Mouse (Mus musculus): ENCODE measurements around the gene Chst11. TPM values are rescaled to one million over a fixed set of nuclear protein-coding genes. Genes with fewer than 3 reads are reported as not detected.

Gene Chst11
- polyA plus RNA-seq, 1 experiment from 2014 or later = 1.5 TPM

- Histone ChIP-seq H3K36me3 (no peaks in the 10 kb centered on the region), H3K4me1 (peaks cover 52% of the 10 kb centered on the region), H3K27me3 (ENCODE audit: low read depth, poor library complexity, severe bottlenecking) (no peaks in the 10 kb centered on the region), H3K4me3 (no peak overlapping the region), H3K9me3 (replicated peaks) (no peaks in the 10 kb centered on the region), H3K27ac (no peak overlapping the region)
- 91% methylated on average over 9 of the region's 9 CpGs for WGBS
- DNase-seq (ENCODE audit: low spot score) = no peak
Measured at GRCm38 (mm10) chr10:83164901-83165435, 179.7 kb downstream of the Chst11 start.

DNA sequence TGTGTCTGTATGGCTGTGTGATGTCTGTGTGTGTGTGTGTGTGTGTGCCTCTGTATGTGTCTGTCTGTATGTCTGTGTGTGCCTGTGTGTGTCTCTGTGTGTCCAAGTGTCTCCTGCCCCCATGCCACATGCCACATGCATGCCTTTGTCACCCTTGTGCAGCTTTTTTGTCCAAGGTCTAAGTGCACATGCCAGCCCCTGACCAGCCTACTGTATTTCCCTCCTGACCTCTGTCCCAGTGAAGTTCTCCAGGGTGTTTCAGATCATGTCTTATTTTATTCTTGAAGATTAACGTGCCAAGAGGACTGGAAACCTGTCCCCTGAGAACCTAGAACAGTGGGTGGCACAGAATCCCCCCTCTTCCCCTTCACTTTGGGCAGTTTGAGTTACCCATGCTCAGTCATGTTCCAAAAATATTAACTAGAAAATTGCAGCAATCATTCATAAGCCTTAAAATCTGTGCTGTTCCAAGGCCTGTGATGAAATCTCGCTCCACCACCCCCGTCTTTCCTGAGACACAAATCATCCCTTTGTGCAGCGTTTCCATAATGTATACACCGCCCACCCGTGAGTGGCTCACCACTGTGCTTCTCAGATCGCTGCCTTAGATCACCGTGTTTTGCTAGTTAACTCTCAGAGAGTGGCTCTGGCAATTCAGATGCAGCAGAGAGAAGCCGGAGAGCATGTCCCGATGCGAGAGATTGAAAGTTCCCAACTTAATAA is 180.4 kb downstream of the Chst11 start:
- no peak overlapping the region for H3K4me3 ChIP-seq
- no peak for DNase-seq (ENCODE audit: low spot score)
- H3K9me3 ChIP-seq (replicated peaks) = no peaks in the 10 kb centered on the region
- H3K27me3 ChIP-seq (ENCODE audit: low read depth, poor library complexity, severe bottlenecking) = no peaks in the 10 kb centered on the region
- no peaks in the 10 kb centered on the region for H3K36me3 ChIP-seq
- 88% methylated on average over 11 of the region's 11 CpGs for WGBS
- H3K27ac ChIP-seq = no peak overlapping the region
- H3K4me1 ChIP-seq = peaks cover 53% of the 10 kb centered on the region

- Histone ChIP-seq H3K4me3 (no peak overlapping the region), H3K27ac (no peak overlapping the region), H3K9me3 (replicated peaks) (no peaks in the 10 kb centered on the region), H3K36me3 (no peaks in the 10 kb centered on the region), H3K4me1 (peaks cover 57% of the 10 kb centered on the region), H3K27me3 (ENCODE audit: low read depth, poor library complexity, severe bottlenecking) (no peaks in the 10 kb centered on the region)
- 86% methylated on average over 9 of the region's 9 CpGs for WGBS
- no peak for DNase-seq (ENCODE audit: low spot score)
Measured at GRCm38 (mm10) chr10:83166272-83166671, 181.0 kb downstream of the Chst11 start.

DNA sequence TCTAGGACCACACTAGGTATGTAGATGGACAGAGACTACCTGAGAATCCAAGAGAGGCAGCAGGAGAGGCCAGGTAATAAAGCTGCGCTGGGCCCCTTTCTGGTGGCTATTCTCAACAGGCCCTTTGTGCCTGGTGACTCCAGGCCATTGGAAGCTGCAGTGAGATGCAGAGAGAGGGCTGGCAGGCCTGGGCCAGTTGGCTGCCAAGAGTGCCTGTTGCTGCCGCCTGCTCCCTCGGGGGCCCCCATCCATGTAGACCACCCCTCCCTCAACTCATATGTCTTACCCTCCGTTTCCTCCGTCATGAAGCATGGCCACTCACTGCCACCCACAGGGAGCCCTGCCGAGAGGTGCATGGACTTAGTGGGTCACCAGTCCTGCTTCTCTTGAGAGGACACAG is 182.2 kb downstream of the Chst11 start:
- Histone ChIP-seq H3K27ac (0 out of 2 replicates have a peak overlapping the region, but pooled peaks have one; percentile 11), H3K36me3 (no peaks in the 10 kb centered on the region), H3K27me3 (ENCODE audit: low read depth, poor library complexity, severe bottlenecking) (no peaks in the 10 kb centered on the region), H3K4me1 (peaks cover 45% of the 10 kb centered on the region), H3K4me3 (no peak overlapping the region), H3K9me3 (replicated peaks) (no peaks in the 10 kb centered on the region)
- no peak for DNase-seq (ENCODE audit: low spot score)
- WGBS = 93% methylated on average over 6 of the region's 6 CpGs

- Histone ChIP-seq H3K4me1 (peaks cover 36% of the 10 kb centered on the region), H3K9me3 (replicated peaks) (no peaks in the 10 kb centered on the region), H3K36me3 (no peaks in the 10 kb centered on the region), H3K27ac (no peak overlapping the region), H3K27me3 (ENCODE audit: low read depth, poor library complexity, severe bottlenecking) (no peaks in the 10 kb centered on the region), H3K4me3 (no peak overlapping the region)
- WGBS = 89% methylated on average over 11 of the region's 11 CpGs
- DNase-seq (ENCODE audit: low spot score) = no peak
Measured at GRCm38 (mm10) chr10:83168303-83169056, 183.2 kb downstream of the Chst11 start.

DNA sequence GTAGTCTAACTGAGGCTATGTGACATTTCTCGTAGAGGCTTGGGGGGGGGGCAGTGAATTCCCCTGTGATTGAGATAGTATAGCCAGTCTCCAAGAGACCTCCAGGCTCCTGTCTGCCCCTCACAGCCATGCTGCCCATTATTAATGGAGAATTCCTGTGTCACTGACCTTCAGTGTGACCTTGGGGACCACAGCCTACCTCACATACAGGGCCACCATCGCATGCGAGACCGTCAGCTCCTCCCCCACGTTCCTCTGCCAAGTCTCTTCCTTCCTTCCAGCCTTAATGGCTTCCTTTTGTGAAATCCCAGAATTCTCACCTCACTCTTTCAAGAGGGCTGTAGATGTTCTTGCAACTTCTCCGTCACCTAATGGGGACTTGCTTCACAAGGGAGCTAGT is 184.3 kb downstream of the Chst11 start:
- no peak for DNase-seq (ENCODE audit: low spot score)
- H3K4me3 ChIP-seq = no peak overlapping the region
- H3K36me3 ChIP-seq = no peaks in the 10 kb centered on the region
- H3K27ac ChIP-seq = no peak overlapping the region
- 82% methylated on average over 6 of the region's 6 CpGs for WGBS
- H3K27me3 ChIP-seq (ENCODE audit: low read depth, poor library complexity, severe bottlenecking) = no peaks in the 10 kb centered on the region
- H3K9me3 ChIP-seq (replicated peaks) = no peaks in the 10 kb centered on the region
- peaks cover 30% of the 10 kb centered on the region for H3K4me1 ChIP-seq

DNA sequence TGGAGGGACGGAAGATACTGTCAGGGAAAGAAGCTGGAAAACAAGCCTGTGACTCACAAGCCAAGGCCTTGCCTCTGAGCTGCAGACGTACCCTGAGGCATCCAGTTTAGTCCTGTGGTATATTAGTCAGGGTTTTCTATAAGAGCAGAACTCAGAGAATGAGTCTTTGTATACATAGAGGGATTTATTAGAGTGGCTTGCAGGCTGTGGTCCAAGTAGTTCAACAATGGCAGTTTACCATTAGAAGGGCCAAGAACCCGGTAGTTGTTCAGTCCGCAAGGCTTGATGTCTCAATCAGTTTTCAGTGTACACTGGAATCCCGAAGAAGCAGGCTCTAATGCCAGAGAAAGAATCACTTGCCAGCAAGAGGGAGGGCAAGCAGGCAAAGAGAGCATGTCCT is 192.9 kb downstream of the Chst11 start:
- WGBS = 94% methylated on average over 5 of the region's 5 CpGs
- DNase-seq (ENCODE audit: low spot score) = no peak
- H3K4me1 ChIP-seq = peaks cover 17% of the 10 kb centered on the region; the same call in 1 of the 2 replicates
- H3K4me3 ChIP-seq = no peak overlapping the region
- no peaks in the 10 kb centered on the region for H3K36me3 ChIP-seq
- H3K9me3 ChIP-seq (replicated peaks) = no peaks in the 10 kb centered on the region
- no peaks in the 10 kb centered on the region for H3K27me3 ChIP-seq (ENCODE audit: low read depth, poor library complexity, severe bottlenecking)
- no peak overlapping the region for H3K27ac ChIP-seq

- no peaks in the 10 kb centered on the region for H3K27me3 ChIP-seq (ENCODE audit: low read depth, poor library complexity, severe bottlenecking)
- H3K27ac ChIP-seq = no peak overlapping the region
- no peak overlapping the region for H3K4me3 ChIP-seq
- peaks cover 20% of the 10 kb centered on the region for H3K4me1 ChIP-seq
- no peak for DNase-seq (ENCODE audit: low spot score)
- H3K9me3 ChIP-seq (replicated peaks) = no peaks in the 10 kb centered on the region
- no peaks in the 10 kb centered on the region for H3K36me3 ChIP-seq
- 96% methylated on average over 1 of the region's 1 CpGs for WGBS
Measured at GRCm38 (mm10) chr10:83178661-83179060, 193.4 kb downstream of the Chst11 start.

DNA sequence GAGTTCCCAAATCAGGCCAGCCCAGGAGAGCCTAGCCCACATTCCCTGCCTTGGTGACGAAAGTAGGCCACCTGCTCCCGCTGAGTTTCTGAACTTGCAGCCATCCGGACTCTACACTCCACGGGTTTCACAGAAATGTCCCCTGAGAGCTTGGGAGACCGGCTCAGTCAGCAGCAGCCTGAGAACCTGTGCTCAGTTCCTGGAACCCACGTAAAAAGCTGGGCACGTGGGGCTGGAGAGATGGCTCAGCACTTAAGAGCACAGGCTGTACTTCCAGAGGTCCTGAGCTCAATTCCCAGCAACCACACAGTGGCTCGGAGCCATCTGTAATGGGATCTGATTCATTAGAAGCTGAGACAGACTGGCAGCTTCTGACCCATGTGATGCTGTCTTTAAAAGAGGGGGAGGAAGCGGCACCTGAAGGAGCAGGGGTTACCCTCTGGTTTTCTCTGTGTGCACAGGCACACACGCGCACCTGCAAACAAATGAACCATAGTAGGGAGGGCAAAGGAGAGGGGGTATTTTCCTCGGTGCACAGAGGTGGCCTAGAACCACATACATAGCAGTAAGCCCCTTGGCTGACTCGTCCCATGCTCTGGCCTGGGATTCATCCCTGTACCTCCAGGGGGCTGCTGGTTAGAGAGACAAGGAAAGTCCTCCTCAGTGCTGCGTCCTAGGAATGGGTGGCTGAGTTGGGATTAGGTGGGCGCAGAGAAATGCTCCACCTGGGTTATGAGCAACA is 196.7 kb downstream of the Chst11 start:
- no peak for DNase-seq (ENCODE audit: low spot score)
- WGBS = 80% methylated on average over 15 of the region's 15 CpGs
- H3K27ac ChIP-seq = no peak overlapping the region
- no peaks in the 10 kb centered on the region for H3K9me3 ChIP-seq (replicated peaks)
- H3K36me3 ChIP-seq = no peaks in the 10 kb centered on the region
- H3K4me1 ChIP-seq = peaks cover 27% of the 10 kb centered on the region
- H3K4me3 ChIP-seq = no peak overlapping the region
- H3K27me3 ChIP-seq (ENCODE audit: low read depth, poor library complexity, severe bottlenecking) = no peaks in the 10 kb centered on the region

DNA sequence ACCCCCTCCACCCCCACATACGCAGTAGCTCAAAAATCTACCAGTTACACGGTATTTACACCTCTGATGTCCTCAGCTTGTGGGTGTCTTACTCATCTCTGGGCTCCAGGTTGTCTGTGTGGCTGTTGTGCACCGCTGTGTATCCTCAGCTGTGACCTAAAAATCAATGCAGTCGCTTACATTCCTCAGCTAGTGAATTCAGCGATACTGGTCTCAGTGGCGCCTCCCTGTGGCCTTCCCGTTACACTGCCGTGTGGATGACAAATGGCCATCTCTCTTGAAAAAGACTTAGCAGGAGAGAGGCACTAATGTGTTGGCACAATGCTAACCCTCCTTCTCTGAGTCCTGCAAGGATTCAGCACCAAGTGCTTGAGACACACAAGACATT is 197.3 kb downstream of the Chst11 start:
- WGBS = 34% methylated on average over 8 of the region's 8 CpGs

DNA sequence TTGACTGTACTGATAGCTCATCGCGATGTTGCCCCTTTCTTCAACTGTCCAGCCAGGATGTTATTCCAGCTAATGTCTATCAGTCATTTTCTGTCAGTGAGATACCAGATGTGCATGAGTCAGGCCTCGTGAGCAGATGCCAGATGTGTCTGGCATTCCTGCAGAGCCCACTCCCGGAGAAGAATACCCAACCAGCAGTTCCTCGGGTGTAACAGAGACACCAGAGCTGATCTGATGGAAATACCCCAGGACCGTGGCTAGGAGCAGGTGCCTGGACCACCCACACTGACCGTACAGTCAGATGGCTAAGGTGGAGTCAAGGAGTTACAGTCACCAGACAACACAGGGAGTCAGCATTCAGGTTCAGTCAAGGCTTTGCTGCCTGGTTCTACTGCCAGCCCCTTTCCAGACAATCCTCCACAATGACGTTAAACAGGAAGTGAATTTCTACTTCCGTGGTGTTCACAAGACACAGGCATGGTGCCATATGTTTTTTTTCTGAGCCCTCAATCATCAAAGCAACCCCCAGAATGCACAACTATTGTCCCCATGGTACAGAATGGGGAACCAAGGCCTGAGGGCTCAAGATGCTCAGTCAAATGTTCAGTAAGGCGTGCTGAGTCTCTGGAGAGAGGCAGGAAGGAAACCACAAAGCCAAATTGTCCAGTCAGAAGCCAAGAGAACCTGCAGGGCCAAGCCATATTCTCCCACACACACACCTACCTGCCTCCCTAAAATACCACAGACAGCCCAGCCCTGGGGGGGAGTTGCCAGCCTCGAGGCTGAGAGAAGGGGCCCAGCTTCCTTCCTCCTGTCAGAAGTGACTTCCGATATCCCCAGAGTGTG is 198.6 kb downstream of the Chst11 start:
- DNase-seq (ENCODE audit: low spot score) = no peak

More for the DNA sequence above, 197.3 kb downstream of the Chst11 start:
- DNase-seq (ENCODE audit: low spot score) = peak; percentile 84
- Histone ChIP-seq H3K4me1 (peaks cover 27% of the 10 kb centered on the region), H3K36me3 (no peaks in the 10 kb centered on the region), H3K27me3 (ENCODE audit: low read depth, poor library complexity, severe bottlenecking) (no peaks in the 10 kb centered on the region), H3K9me3 (replicated peaks) (no peaks in the 10 kb centered on the region), H3K4me3 (no peak overlapping the region), H3K27ac (no peak overlapping the region)

DNA sequence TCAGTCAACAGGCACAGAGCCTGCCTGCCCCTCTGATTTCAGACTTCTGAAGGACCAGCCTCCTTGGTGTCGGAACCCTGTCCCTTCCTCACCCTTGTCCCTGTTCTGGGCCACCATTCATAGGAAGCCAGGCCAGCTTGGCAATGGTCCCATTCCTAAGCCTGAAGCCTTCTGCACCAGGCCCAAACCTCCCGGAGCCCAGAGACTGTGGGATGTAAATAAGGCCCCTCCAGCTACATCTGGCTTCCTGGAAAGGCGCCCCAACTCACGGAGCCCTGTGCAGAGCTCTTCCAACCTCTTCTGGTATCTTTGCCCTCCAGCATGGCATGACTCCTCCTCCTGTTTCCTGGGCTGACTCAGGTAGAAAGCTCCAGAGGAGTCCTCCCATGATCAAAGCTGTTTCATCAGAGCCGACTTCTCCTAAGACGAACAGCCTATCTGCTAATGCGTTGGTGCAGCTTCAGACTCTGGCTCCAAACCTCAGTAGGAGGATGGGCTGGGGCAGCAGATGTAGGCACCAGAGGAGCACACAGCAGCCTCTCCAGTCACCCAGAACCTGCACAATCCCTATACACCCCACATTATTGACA is 199.3 kb downstream of the Chst11 start:
- H3K27ac ChIP-seq = 0 out of 2 replicates have a peak overlapping the region, but pooled peaks have one; percentile 31
- H3K27me3 ChIP-seq (ENCODE audit: low read depth, poor library complexity, severe bottlenecking) = no peaks in the 10 kb centered on the region
- 74% methylated on average over 7 of the region's 7 CpGs for WGBS
- H3K4me3 ChIP-seq = no peak overlapping the region
- no peaks in the 10 kb centered on the region for H3K9me3 ChIP-seq (replicated peaks)
- H3K4me1 ChIP-seq = peaks cover 27% of the 10 kb centered on the region
- no peaks in the 10 kb centered on the region for H3K36me3 ChIP-seq
- DNase-seq (ENCODE audit: low spot score) = no peak

More for the DNA sequence above, 198.6 kb downstream of the Chst11 start:
- no peak overlapping the region for H3K4me3 ChIP-seq
- H3K27me3 ChIP-seq (ENCODE audit: low read depth, poor library complexity, severe bottlenecking) = no peaks in the 10 kb centered on the region
- 71% methylated on average over 12 of the region's 12 CpGs for WGBS
- H3K9me3 ChIP-seq (replicated peaks) = no peaks in the 10 kb centered on the region
- H3K36me3 ChIP-seq = no peaks in the 10 kb centered on the region
- peaks cover 27% of the 10 kb centered on the region for H3K4me1 ChIP-seq
- peak overlapping the region; percentile 50; the same call in 1 of the 2 replicates for H3K27ac ChIP-seq

Measured in limb, embryonic 10.5 days (tissue).